Mouse (Mus musculus): ENCODE measurements at regions not wholly inside any gene's neighbourhood (a gene's known extent, or its start where the extent isn't known, plus 50 kb on each side); places are given as distances from the start of the nearest gene placed in this dataset.
"Not testable (repeated sequence)": the region's sequence is repeated elsewhere in the genome, so short reads cannot be mapped to it uniquely, and the experiment has no call there.

DNA sequence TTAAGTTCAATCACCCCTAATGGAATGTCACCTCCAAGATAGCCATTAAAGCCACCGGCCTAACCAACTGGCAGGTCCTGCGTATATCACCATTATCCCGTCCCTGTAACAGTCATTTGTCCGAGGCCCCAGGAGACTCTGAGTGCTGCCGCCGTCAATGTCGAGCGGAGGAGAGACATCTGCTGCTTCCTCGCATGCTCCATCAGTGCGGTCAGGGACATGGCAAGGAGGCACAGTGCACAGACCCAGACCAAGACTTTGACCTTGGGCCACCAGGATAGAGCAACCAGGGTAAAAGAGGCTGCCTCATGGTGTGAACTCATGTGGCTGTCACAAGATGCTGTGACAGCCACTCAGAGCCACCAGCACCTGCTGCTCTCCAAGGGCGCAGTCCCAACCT, 172.9 kb downstream of the Tomm20 start:
- DNase-seq: no peak

DNA sequence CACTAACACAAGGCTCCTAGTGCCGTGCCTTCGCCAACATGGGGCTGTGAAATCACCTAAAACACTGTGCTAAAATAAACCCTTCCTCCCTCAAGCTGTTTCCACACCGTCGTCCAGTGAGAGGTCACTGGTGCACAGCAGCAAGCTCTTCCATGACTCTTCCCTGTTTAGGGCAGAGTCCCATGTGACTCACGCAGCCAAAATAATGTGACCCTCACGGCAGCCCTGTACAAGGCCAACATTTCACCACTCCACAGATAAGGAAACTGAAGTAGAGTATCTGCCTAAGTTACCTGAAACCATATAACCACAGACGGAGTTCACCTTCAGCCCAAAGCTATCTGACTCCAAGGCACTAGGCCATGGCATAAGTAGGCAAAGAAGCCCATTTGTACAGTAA, 173.4 kb downstream of the Tomm20 start:
- DNase-seq: no peak

DNA sequence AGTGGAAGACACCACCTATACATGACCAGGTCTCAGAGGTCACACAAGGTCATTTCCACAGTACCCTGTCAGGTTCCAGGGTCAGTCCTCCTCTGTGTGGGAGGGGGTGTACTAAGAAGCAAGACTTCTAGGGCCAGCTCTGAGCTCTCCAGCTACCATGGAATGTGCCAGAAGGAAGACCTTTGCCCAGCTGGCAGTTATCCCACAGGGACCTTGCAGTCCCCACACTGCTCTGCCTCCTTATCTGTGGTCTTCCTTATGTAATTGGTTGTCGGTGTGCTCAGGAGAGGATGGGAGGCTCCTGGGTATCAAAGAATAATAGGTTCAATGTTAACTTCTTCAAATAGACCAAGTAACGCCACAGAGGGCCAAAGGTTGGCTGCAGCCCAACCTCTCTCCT, 175.3 kb downstream of the Tomm20 start:
- not testable (repeated sequence) for DNase-seq

DNA sequence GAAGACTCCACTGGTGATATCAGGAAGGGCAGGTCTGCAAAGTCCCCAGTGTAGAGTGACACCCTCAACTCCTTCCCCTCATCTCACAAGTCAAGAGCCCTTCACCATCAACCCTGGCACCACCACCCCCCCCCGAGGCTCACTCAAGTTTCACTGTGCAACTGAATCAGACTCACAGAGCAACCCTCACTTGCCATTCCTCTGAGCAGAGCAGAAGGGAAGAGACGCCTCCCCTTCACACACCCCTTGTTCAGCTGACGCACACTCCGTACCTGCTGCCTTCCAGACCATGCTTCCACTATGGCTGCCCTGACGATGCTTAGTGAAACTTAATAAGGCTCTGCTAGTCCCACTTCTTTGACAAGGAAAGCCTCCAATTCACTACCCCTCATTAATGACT, 174.4 kb upstream of the Irf2bp2 start:
- no peak for DNase-seq

DNA sequence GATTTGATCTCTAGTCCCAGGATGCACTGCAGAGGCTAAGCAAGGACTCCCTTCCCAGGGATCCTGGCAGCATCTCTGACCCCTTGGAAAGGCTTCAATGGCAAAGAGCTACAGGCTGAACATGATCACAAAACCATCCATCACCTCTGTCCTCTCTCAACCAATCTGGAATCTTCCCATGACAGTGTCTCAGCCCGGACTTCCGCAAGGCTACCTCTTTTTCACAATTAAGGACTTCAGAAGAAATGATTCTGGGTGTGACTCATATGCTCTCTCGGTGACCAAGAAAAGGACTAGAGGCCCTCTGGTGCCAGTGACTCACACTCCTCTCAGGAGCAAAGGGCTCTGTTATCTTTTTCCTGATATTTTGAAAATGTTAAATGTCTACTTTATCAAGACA, 173.6 kb upstream of the Irf2bp2 start:
- DNase-seq: no peak

DNA sequence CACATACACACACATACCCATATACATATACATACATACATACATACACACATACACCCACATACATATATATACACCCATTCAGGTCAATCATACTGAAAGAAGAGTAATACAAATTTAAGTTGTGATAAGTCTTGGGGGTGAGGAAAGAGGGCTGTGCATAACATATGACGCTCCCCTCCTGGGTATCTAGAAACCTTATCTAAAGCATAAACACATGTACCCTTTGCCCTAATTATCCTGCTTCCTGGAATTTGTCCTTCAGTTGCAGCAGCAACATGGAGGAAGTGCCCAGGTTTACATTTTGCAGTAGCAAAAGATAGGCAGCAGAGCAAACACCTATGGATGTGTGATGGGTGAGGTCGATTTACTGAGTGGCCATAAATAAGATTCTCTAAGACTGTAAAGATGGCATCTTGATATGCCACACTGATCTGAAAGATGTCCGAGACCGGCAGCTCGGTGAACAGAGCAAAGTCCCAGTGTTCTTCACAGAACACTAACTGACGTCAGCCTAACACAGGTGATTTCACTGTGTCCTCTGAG, 172.0 kb upstream of the Irf2bp2 start:
- DNase-seq: no peak

DNA sequence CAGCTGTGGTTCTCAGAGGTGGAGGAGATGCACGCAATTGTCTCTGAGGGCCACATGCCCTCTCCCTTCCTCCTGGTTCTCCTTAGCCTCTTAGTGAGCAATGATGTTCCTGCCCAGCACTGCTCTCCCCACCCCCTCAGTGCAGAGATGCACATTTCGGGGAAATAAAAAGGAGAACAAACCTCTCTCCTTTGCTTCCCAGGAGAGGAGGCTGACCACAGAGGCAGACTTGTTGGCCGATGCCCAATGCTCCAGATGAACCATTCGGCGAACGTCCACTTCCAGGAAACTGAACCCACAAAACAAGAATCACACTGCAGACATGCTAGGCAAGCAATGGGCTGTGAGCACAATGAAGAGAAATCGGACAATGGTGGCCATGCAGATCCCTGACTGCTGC, 169.8 kb upstream of the Irf2bp2 start:
- DNase-seq: no peak

DNA sequence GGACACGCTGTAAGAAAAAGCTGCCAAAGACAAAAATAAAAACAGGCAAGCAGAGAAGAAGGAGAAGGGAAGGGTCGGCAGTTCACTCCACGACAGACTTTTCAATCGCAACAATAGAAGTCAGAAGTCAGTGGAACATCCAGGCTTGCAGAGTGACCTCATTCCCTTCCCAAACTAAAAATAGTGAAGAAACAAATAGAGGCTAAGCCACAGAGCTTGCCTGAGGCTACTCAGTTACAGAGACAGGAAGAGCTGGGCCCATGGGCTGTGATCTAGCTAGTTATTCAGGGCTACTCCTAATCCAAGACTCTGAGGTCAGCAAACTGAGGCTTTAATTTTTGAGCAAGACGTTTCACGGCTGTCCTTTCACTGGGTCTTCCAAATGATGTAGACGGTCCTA, 165.9 kb upstream of the Irf2bp2 start:
- DNase-seq: no peak

DNA sequence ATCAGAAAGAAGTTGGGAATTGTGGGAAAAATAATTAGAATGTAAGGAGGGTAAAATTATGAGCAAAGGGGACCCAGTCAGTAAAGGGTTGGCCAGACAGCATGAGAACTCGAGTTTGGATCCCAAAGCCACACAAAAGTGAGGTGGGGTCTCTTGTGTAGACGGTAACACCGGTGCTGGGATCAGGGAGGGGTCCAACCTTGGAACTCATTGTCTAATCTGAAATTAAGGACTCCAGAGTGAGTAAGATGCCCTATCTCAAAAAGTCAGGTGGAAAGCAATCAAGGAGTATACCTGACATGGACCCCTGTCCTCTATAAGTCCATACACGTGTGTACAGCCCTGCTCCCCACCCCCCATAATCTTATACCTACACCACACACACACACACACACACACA, 165.2 kb upstream of the Irf2bp2 start:
- no peak for DNase-seq

DNA sequence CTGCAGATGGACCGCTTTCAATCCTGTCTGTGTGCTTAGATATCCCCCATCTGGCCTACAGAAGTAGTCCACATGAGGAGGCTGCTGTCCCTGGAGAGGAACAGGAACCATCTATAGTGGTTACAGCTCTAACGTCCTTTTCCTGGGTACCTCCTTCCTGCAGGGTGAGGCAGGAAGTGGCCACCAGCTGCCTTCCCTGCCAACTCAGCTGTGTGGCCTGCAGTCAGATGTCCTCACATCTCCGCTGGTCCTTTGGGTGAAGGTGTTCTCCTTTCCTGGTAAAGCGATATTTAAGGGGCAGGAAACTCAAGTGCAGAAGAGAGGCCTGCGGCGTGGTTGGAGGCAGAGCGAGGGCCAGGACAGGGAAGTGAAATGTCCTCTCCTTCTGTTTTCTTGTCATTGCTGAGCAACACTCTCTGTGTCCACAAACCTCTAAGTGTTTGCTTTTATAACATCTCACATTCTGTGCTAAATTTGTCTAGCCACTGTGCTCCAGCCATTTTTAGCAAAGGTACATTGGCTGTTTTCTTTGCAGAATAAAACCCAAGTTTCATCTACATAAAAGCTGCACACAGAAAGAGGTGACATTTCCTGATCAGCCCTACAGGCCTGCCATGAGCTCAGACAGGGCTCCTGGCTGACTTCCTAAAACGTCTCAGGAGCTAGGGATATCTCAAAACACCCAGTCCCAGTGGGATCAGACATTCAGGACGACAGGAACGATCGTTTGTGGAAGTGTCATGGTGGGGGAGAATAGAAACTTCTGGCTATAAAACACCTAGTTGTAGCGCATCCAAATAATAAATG, 164.4 kb upstream of the Irf2bp2 start:
- DNase-seq: no peak

DNA sequence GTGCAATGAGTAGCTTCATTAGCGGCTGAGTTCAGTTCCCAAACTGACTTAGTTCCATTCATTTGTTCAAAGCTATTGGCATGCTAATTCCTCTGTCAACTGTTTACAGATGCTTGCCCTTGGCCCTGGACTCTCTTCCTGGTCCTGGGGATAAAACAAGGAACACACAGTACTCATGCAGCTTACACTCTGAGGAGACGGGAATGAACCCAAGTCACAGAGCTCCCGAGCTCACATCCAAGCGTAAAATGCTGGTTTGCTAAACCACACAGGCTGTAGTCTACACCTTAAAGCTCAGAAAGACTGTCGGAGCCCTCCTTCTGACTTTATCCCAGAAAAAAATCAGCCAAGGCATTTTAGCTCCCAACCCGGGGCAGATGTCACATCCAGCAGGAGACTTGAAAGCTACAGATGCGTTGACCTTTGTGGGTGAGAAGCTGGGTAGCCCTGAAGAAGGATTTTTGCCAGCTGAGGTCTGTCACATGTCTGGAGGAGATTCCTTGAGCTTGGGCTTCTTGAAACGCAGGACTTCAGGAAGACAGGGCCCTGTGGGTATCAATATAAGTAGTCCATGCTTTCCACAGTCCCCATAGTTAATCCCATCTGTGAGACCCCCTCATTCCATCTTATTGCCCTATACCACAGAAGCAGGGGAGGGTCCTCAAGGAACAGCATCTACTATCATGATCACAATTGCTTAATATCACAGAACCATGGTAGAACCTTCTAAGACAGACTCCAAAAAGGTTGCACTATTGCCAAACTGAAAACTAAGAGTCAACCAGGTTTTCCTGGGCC, 162.7 kb upstream of the Irf2bp2 start:
- no peak for DNase-seq

DNA sequence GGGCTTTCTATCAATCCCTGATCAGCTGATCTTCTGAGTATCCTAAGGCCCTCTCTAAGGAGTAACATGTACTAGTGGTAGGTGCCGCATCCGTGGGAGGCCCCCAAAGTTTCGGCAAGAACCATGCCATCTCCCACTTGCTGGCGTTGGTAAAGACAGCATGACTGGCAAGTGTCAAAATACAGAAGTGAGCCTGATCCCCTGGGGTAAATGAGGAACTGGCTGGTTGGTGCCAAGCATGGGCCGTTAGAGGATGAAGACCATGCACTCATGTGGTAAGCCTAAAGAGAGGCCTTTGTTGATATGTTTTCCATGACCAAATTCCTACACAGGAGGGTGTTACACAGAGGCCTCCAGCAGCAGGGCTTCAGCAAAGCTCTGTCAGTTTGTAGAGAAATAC, 161.9 kb upstream of the Irf2bp2 start:
- DNase-seq: no peak

DNA sequence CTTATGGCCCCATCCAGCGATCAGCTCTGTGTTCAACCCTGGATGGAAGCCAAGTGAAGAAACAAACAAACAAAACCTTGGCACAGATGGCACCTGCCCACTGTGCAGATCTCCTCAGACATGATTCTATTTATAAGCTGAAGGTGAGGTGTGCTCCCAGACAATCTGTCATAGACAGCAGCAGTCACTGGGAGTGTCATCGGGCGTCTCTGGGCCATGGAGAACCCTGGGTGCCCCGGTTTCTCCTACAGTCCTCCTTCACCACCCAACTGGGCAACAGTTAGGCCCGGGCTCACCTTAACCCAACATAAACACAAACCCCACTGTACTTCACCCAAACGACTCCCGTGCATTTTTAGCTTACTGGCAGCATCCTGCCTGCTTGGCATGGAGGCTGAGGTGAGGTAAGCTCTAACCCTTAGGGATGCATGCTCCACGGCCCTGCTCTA, 160.6 kb upstream of the Irf2bp2 start:
- DNase-seq: peak; percentile 78

DNA sequence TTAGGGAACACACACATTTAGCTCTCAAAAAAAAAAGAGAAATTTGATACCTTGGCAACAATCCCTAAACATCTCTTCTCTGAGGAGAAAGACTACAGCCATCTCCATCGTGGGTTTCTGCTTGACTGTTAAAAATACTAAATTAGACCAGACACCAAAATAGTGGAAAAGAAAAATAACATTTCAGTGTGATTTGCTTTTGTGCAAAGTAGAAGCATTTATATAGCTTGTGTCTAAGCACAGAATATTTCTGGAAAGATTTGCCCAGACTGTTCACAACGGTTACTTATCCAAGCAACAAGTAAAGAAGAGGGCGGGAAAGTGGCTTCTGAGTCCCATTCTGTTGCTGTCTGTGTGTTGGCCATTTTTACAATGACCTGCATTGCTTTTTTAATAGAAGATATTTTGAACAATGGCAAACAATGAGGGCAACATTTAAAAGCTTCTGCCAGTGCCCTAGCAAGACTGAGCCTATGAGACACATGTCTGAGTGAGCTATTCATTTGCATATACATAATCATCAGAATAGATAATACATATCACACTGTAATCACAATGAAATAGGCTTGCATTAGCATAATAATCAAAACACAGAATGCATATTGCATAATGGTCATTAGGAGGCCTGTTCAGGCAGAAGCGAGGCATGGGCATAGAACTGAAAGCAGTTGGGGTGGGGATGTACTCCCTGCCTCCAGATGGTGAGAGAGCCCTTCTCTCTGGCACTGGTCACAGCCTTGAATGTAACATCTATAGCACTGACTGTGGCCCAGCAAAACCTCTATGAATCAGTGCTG, 159.5 kb upstream of the Irf2bp2 start:
- no peak for DNase-seq

DNA sequence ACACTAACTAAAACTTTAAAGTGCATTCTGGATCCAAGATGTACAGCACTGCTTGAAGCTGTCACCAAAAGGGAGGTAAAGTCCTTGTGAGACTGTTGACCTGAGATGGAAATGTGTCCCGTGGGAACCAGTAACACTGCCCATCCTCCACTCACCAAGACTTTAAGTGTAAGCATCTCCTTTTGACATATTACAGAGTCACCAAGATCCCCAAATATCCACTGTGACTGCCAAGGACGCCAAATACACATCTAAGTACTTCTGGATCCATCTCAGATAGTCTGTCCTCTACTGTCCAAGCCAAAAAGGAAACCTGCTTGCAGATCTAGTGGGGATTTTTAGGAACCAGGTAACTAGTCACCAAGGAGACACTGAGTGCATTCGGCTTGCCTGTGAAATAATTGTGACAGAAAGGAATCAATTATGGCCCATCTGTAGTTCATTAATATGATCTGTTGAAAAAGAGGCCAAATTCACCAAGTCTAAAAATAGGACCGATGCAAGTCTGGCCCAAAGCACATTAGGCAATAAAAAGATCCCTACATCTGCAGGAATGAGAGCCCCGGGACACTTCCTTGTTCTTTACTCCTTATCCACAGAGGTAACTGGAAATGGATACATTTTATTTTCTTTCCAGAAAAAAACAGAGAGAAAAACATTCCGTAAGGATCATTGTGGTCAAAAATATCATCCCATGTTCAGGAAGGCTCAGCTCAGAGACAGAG, 157.8 kb upstream of the Irf2bp2 start:
- peak; percentile 12 for DNase-seq

DNA sequence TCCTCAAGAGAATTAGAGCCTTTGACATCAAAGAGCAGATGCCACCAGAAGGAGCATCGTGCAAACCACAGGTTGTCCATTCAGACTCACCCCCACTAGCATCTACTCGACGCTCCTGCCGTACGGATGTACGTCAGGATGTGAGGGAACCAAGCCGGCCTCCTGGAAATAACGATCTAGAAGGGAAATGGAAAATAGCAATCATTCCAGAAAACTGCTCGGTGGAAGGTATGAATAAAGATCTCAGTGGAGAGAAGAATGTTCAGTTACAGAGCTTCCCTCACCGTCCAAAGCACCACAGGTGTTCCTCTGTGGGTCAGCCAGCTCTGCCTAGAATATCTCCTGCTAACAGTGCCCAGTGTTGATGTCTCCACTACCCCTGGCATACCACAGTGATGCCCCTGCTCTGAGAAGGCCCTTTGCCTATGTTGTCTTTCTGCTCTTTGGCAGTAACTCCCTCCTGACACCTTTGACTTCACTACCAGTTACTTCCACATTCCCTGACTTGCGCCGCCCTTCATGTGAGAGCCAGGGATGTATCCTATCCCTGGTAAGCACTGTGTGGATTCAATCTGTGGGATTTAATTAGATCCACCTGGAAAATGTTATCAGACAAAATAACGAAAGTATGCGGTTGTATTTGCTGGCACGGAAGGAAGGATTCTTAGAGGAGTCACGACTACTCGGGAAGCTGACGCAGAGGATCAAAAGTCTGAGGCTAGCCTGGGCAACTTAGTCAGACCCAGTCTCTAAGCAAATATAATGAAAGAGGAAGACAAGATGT, 152.4 kb upstream of the Irf2bp2 start:
- DNase-seq: no peak

DNA sequence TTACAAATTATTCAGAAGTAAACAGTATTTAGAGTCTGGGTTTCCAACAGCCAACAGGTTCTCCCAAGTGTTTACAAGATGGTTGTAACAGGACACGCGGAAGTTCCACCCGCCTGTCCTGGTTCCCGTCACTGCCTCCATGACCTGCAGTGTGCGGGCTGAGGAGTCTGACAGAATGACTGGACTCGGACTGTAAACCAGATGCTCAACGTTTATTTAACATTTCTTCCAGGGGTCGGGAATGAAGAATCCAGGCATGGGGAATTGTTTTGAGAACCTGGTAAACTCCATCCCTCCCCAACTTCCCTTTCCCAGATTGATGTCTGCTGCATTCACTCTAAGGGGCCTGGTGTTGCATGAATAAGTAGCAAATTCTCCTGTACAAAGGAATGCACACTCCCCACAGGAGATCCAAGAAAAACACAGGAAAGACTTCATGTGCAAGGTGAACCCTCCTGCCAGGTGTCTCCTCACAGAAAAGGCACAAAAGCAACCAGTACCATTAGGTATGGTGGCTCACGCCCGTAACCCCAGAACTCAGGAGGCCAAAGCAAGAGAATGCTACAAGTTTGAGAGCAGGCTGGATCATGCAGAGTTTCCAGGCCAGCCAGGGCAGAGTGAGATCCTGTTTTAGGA, 151.1 kb upstream of the Irf2bp2 start:
- DNase-seq: no peak

DNA sequence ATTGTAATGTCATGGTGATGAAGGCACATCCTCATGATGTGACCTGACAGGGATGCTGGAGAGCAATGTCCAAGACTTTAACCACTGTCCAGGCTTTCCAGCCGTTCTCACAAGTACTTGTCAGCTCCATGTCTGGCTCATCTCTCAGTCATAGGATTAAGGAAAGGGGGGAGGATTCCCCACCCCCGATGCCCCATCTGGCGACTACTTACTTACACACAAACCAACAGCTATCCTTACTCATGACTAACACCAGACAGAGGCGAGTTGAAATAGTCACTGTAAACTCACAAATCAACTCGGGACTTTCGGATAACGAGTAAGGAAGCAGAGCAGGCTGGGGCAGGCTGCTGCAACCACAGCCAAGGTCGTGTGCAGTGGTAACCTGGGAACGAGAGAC, 149.5 kb upstream of the Irf2bp2 start:
- DNase-seq: no peak

DNA sequence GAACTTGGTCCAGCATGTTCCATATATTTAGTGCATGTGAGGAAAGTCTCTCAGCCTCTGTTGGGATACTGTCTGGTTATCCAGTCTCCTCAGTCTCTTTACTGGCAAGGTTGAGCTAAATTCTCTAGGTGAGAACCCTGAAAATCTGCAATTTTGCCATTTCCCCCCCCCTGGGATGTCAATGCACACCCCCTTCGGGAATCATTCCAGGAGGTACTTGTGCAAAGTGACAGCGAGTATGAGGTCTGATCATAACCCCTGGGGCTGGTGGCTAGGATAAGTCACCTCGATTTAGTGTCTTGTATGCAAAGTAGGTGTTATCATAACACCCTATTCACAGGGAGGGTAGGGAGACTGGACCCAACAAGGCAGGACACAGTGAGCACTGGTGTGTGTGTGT, 148.3 kb upstream of the Irf2bp2 start:
- no peak for DNase-seq

DNA sequence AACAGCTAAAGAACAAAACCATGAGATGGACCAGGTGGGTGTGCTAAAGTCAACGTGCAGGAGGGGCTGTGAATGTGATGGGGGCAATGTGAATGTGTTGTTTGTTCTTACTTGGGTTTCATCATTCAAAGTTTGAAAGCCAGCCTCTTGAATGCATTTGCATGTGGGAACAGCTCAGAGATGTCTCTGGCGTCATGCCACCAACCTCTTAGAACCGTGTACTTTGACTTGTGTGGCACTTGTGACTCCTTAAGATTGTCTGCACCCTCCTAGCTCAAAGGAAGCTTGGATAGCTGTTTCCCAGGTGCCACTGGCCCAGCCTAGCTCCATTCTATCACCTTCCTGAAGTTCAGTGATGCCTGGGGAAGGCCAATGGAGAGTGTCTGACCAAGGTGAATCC, 147.2 kb upstream of the Irf2bp2 start:
- no peak for DNase-seq

DNA sequence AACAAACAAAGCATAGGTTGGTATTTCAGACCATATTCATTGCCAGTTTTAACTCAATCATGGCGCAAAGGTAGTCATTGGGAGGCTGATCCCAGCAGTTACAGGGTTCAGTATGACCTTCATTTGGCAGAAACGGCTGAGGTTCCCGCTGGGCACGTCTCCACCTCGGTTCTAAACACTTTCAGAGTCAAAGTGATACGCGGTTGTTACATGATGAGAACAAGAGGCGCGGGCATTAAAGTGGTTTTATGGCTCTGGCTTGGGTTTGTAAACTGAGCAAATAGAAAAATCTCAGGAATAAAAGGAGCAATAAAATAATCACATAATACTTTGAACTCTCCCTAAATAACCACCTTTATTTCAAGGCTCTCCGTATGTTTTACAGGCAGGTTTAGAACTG, 146.0 kb upstream of the Irf2bp2 start:
- no peak for DNase-seq

Measured in cerebellum, adult 9-10 months (tissue).